Mouse (Mus musculus) ES-E14 (cell line): ENCODE data around the gene Slc24a2.

ENCODE experiments used
- CHD2 ChIP-seq: IDR thresholded peaks from 2 replicates; pipeline ENCODE4 v1.6.1; 2014; ENCODE audit warnings: mild to moderate bottlenecking, low read depth, low read length, inconsistent platforms
- HCFC1 ChIP-seq: IDR thresholded peaks from 2 replicates; pipeline ENCODE4 v1.6.1; 2012; ENCODE audit warnings: low read length, inconsistent platforms, borderline replicate concordance; ENCODE audit not compliant: insufficient read depth
- MAFK ChIP-seq: IDR thresholded peaks from 2 replicates; pipeline ENCODE4 v1.6.1; 2014; ENCODE audit warnings: mild to moderate bottlenecking, low read depth, low read length, inconsistent platforms; ENCODE audit not compliant: insufficient read depth

GRCm38 (mm10) chr4:87151990-87152389 is 78.3 kb downstream of the Slc24a2 start:
- TF ChIP-seq MAFK (no peak), CHD2 (no peak), HCFC1 (no peak)
